Mouse (Mus musculus) embryonic facial prominence, embryonic 12.5 days (tissue): ENCODE measurements around the gene Nt5c1a. TPM values are rescaled to one million over a fixed set of nuclear protein-coding genes. Genes with fewer than 3 reads are reported as not detected.
A peak's percentile ranks its signal among the peaks of the same experiment; 100 is the strongest.
"Not testable (repeated sequence)": the region's sequence is repeated elsewhere in the genome, so short reads cannot be mapped to it uniquely, and the experiment has no call there.

ENCODE experiments used
- ATAC-seq: fragments of 200-750 bp; cut with Nextera tagmentation; 2 replicates; pipeline ENCODE4 v1.8.0; 2017; ENCODE audit not compliant: insufficient number of reproducible peaks, insufficient read depth, low FRiP score, low TSS enrichment
- H3K27ac ChIP-seq: fragments of 300-500 bp; sonication (generic); 2 replicates; pipeline ENCODE4 v1.5.1; 2016; ENCODE audit warnings: mild to moderate bottlenecking
- H3K27me3 ChIP-seq: fragments of 300-500 bp; sonication (generic); 2 replicates; pipeline ENCODE4 v1.6.1; 2016; ENCODE audit warnings: mild to moderate bottlenecking, moderate library complexity
- H3K36me3 ChIP-seq: fragments of 300-500 bp; sonication (generic); 2 replicates; pipeline ENCODE4 v1.6.1; 2016; ENCODE audit warnings: mild to moderate bottlenecking
- H3K4me1 ChIP-seq: fragments of 300-500 bp; sonication (generic); 2 replicates; pipeline ENCODE4 v1.6.1; 2016
- H3K4me2 ChIP-seq: fragments of 300-500 bp; sonication (generic); replicated peaks from 2 replicates; pipeline ENCODE4 v1.6.1; 2016; ENCODE audit warnings: mild to moderate bottlenecking, moderate library complexity
- H3K4me3 ChIP-seq: fragments of 300-500 bp; sonication (generic); 2 replicates; pipeline ENCODE4 v1.5.1; 2016; ENCODE audit warnings: mild to moderate bottlenecking
- H3K9ac ChIP-seq: fragments of 300-500 bp; sonication (generic); 2 replicates; pipeline ENCODE4 v1.6.1; 2016; ENCODE audit warnings: mild to moderate bottlenecking, moderate library complexity
- H3K9me3 ChIP-seq: fragments of 300-500 bp; sonication (generic); 2 replicates; pipeline ENCODE4 v1.6.1; 2016; ENCODE audit warnings: mild to moderate bottlenecking, moderate library complexity
- WGBS: fragments of 180-500 bp; shearing (Covaris S2); methylation state at CpG from one replicate; pipeline ENCODE4 v1.1.7; 2016; 5-methylcytosine and 5-hydroxymethylcytosine counted together
- polyA plus RNA-seq: library from polyadenylated mRNA; unstranded; fragments of >200 nt; fragmentation: Nextera tagmentation; extraction: Ambion mirVana; gene quantifications from 2 replicates; pipeline ENCODE4 v1.2.1, GENCODE M21; 2016

Nt5c1a gene
- polyA plus RNA-seq, result not detected in 2 replicates

GRCm38 (mm10) chr4:123201186-123202093 lies at the start of gene Nt5c1a:
TSS of gene Nt5c1a (plus strand) at chr4:123201504.
- Histone ChIP-seq H3K9ac (peak within 1 kb of the TSS; percentile 48), H3K27ac (no peak within 1 kb of the TSS), H3K9me3 (no peaks in the 10 kb centered on the region), H3K36me3 (no peaks in the 10 kb centered on the region), H3K4me3 (peak within 1 kb of the TSS; percentile 41), H3K4me1 (peaks cover 8% of the 10 kb centered on the region), H3K27me3 (peaks cover 56% of the 10 kb centered on the region), H3K4me2 (peak within 1 kb of the TSS; percentile 78)
- 1% methylated on average over 57 of the region's 58 CpGs for WGBS
- ATAC-seq, result no peak

GRCm38 (mm10) chr4:123152003-123152402 lies 49.3 kb upstream of the Nt5c1a start:
- H3K36me3 ChIP-seq, result no peaks in the 10 kb centered on the region
- ATAC-seq, result no peak
- no peak overlapping the region for H3K27ac ChIP-seq
- no peak overlapping the region for H3K4me2 ChIP-seq
- H3K27me3 ChIP-seq, result 0 out of 2 replicates have a peak, but pooled peaks cover 3% of the 10 kb centered on the region
- no peak overlapping the region for H3K9ac ChIP-seq
- H3K4me1 ChIP-seq, result no peaks in the 10 kb centered on the region
- H3K4me3 ChIP-seq, result no peak overlapping the region
- WGBS, result 79% methylated on average over 4 of the region's 4 CpGs
- no peaks in the 10 kb centered on the region for H3K9me3 ChIP-seq

GRCm38 (mm10) chr4:123152976-123153375 lies 48.3 kb upstream of the Nt5c1a start:
- no peak overlapping the region for H3K9ac ChIP-seq
- 57% methylated on average over 5 of the region's 5 CpGs for WGBS
- 0 out of 2 replicates have a peak, but pooled peaks cover 3% of the 10 kb centered on the region for H3K27me3 ChIP-seq
- no peak for ATAC-seq
- no peaks in the 10 kb centered on the region for H3K4me1 ChIP-seq
- H3K4me2 ChIP-seq, result no peak overlapping the region
- no peak overlapping the region for H3K4me3 ChIP-seq
- no peaks in the 10 kb centered on the region for H3K9me3 ChIP-seq
- H3K27ac ChIP-seq, result no peak overlapping the region
- H3K36me3 ChIP-seq, result no peaks in the 10 kb centered on the region

GRCm38 (mm10) chr4:123155004-123155403 lies 46.3 kb upstream of the Nt5c1a start:
- Histone ChIP-seq H3K36me3 (no peaks in the 10 kb centered on the region), H3K27ac (no peak overlapping the region), H3K4me3 (no peak overlapping the region), H3K9me3 (no peaks in the 10 kb centered on the region), H3K27me3 (0 out of 2 replicates have a peak, but pooled peaks cover 3% of the 10 kb centered on the region), H3K4me1 (no peaks in the 10 kb centered on the region), H3K4me2 (no peak overlapping the region), H3K9ac (no peak overlapping the region)
- ATAC-seq, result no peak
- 24% methylated on average over 4 of the region's 4 CpGs for WGBS

- H3K4me1 ChIP-seq, result no peaks in the 10 kb centered on the region
- H3K27ac ChIP-seq, result no peak overlapping the region
- 65% methylated on average over 2 of the region's 2 CpGs for WGBS
- no peak overlapping the region for H3K9ac ChIP-seq
- H3K36me3 ChIP-seq, result no peaks in the 10 kb centered on the region
- H3K4me3 ChIP-seq, result no peak overlapping the region
- H3K4me2 ChIP-seq, result no peak overlapping the region
- H3K9me3 ChIP-seq, result no peaks in the 10 kb centered on the region
- H3K27me3 ChIP-seq, result 0 out of 2 replicates have a peak, but pooled peaks cover 3% of the 10 kb centered on the region
- ATAC-seq, result no peak
These were observed 45.9 kb upstream of the Nt5c1a start for GRCm38 (mm10) chr4:123155427-123155826.

- H3K27ac ChIP-seq, result no peak overlapping the region
- H3K27me3 ChIP-seq, result 0 out of 2 replicates have a peak, but pooled peaks cover 3% of the 10 kb centered on the region
- ATAC-seq, result no peak
- no peak overlapping the region for H3K9ac ChIP-seq
- no peak overlapping the region for H3K4me3 ChIP-seq
- no peaks in the 10 kb centered on the region for H3K4me1 ChIP-seq
- H3K4me2 ChIP-seq, result no peak overlapping the region
- H3K9me3 ChIP-seq, result no peaks in the 10 kb centered on the region
- H3K36me3 ChIP-seq, result no peaks in the 10 kb centered on the region
These were observed 45.5 kb upstream of the Nt5c1a start for GRCm38 (mm10) chr4:123155840-123156239.

GRCm38 (mm10) chr4:123160571-123160970 lies 40.7 kb upstream of the Nt5c1a start:
- Histone ChIP-seq H3K4me1 (no peaks in the 10 kb centered on the region; the same call in 1 of the 2 replicates), H3K27ac (no peak overlapping the region), H3K4me2 (no peak overlapping the region), H3K27me3 (peaks cover 8% of the 10 kb centered on the region; the same call in 1 of the 2 replicates), H3K9ac (no peak overlapping the region), H3K4me3 (no peak overlapping the region), H3K36me3 (no peaks in the 10 kb centered on the region), H3K9me3 (no peaks in the 10 kb centered on the region)
- 76% methylated on average over 6 of the region's 6 CpGs for WGBS
- ATAC-seq, result no peak

- H3K4me3 ChIP-seq, H3K27me3 ChIP-seq, H3K9me3 ChIP-seq, ATAC-seq, H3K27ac ChIP-seq, H3K9ac ChIP-seq, H3K4me2 ChIP-seq, H3K4me1 ChIP-seq, H3K36me3 ChIP-seq: not testable (repeated sequence)
- 72% methylated on average over 3 of the region's 3 CpGs for WGBS
These were observed 40.1 kb upstream of the Nt5c1a start for GRCm38 (mm10) chr4:123161251-123161650.

- Histone ChIP-seq H3K27me3 (peaks cover 8% of the 10 kb centered on the region; the same call in 1 of the 2 replicates), H3K27ac (no peak overlapping the region), H3K9ac (no peak overlapping the region), H3K4me3 (no peak overlapping the region), H3K4me2 (peak overlapping the region; percentile 24), H3K4me1 (no peaks in the 10 kb centered on the region; the same call in 1 of the 2 replicates), H3K9me3 (no peaks in the 10 kb centered on the region), H3K36me3 (no peaks in the 10 kb centered on the region)
- 22% methylated on average over 15 of the region's 15 CpGs for WGBS
- ATAC-seq, result no peak
These were observed 38.9 kb upstream of the Nt5c1a start for GRCm38 (mm10) chr4:123162305-123162917.

- Histone ChIP-seq H3K4me2 (no peak overlapping the region), H3K27me3 (peaks cover 8% of the 10 kb centered on the region; the same call in 1 of the 2 replicates), H3K4me1 (no peaks in the 10 kb centered on the region; the same call in 1 of the 2 replicates), H3K36me3 (no peaks in the 10 kb centered on the region), H3K4me3 (no peak overlapping the region), H3K27ac (no peak overlapping the region), H3K9me3 (no peaks in the 10 kb centered on the region), H3K9ac (no peak overlapping the region)
- ATAC-seq, result no peak
- 90% methylated on average over 15 of the region's 15 CpGs for WGBS
These were observed 37.1 kb upstream of the Nt5c1a start for GRCm38 (mm10) chr4:123164157-123164556.

GRCm38 (mm10) chr4:123171811-123172210 lies 29.5 kb upstream of the Nt5c1a start:
- Histone ChIP-seq H3K9me3 (no peaks in the 10 kb centered on the region), H3K4me1 (no peaks in the 10 kb centered on the region), H3K27me3 (peaks cover 20% of the 10 kb centered on the region), H3K4me3 (no peak overlapping the region), H3K36me3 (no peaks in the 10 kb centered on the region), H3K27ac (no peak overlapping the region), H3K9ac (no peak overlapping the region), H3K4me2 (no peak overlapping the region)
- ATAC-seq, result no peak
